Mouse (Mus musculus): Measurements from ENCODE around the gene Tmtc1.

Gene Tmtc1

DNA sequence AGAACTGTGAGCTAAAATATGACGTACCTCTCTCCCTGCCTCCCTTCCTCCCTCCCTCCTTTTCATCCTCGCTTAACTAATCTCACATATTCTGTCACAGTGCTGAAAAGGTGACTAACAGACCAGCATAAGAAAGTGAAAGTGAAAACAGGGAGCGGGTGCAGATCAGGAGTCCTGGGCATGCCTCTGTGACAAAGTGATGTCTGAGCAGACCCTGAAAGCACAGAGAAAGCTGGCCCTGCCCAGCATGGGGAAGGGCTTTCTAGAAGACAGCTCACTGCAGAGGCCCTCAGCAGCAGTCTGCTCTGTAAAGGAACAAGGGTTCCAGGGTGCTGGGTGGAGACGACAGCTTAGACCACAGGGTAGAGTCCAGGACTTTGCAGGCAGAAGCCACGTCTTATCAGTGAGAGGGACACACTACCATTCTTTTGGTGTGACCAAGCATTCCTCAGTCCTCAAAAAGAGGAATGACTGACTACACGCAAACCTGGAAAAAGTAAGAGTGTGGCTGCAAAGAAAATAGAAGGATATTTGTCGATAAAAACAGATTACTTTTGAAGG lies 7.7 kb downstream of the Tmtc1 start:
- in situ Hi-C loops (cut with MboI; ENCODE audit: low sequenced_read_pairs): no loop called here

DNA sequence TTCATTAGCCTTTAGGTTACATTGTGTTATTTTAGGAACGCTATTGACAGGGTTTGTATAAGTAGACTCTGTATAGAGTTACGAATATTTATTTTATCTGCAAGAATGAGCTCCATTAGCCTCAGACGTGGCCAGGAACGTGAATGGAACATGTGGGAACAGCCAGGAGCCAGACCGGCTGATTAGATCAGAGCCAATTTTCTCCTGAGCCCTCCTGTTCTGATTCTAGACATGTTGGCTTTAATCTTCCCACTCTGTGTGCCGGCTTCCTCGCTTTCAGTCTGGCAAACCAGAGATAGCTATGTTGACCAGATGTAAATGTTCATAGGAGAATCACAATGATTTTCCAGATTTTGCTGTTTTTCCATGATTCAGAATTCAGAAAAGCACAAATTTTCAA lies 22.6 kb downstream of the Tmtc1 start:
- in situ Hi-C loops (cut with MboI; ENCODE audit: low sequenced_read_pairs): loop anchor here (25.0 kb wide), 1 partner anchor 491 kb away; no protein-coding TSS in a partner anchor

DNA sequence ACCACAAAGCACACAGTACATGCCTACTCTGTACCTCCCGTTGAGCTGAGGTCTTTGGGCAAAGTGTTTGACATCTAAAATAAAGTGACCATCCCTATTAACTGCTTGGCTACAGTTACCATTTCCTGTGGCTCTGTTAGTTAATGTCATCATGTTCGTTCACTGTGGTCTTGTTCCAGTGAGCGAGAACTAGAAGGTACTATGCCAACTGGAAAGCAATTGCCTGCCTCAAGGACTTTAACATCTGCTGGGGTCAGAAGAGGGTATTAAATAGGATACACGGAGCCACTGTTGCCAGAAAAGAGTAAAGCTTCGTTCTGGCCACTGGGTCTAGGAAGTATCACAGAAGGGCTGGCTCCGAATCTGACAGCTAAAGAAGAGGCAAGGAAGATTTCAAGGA lies 23.8 kb downstream of the Tmtc1 start:
- in situ Hi-C loops (cut with MboI; ENCODE audit: low sequenced_read_pairs): loop anchor here (25.0 kb wide), 1 partner anchor 492 kb away; no protein-coding TSS in a partner anchor

DNA sequence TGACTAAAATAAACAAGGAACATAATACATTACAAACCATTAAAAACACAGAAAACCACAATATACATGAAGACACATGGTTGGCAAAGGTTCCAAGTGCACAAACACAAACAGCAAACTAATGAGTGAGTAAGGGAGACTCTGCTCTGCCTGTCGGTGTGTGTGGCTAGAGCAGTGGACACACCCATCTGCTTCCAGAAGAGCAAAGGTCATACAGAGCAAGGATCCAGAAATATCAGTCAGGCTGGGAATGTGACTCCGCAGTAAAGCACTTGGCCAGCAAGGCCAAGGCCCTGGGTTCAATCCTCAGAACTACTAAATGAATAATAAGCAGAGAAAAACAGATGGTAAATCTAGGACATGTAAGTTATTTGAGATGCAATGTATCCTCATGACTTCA lies 27.6 kb downstream of the Tmtc1 start:
- in situ Hi-C loops (cut with MboI; ENCODE audit: low sequenced_read_pairs): loop anchor here (25.0 kb wide), 1 partner anchor 496 kb away; no protein-coding TSS in a partner anchor

DNA sequence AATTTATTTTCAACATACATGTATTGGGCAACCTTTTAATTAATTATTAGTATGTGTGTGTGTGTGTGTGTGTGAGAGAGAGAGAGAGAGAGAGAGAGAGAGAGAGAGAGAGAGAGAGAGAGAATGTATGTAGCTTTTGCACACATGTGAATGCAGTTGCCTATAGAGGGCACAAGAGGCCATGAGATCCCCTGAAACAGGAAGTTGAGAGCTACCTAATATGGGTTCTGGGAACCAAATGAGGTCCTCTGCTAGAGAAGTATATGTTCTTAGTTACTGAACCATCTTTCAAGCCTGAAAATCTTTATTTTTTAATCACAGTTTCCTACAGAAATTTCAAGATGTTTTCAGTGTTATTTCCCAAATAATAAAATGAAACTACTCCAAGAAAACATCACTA lies 30.6 kb downstream of the Tmtc1 start:
- in situ Hi-C loops (cut with MboI; ENCODE audit: low sequenced_read_pairs): loop anchor here (25.0 kb wide), 1 partner anchor 499 kb away; no protein-coding TSS in a partner anchor

DNA sequence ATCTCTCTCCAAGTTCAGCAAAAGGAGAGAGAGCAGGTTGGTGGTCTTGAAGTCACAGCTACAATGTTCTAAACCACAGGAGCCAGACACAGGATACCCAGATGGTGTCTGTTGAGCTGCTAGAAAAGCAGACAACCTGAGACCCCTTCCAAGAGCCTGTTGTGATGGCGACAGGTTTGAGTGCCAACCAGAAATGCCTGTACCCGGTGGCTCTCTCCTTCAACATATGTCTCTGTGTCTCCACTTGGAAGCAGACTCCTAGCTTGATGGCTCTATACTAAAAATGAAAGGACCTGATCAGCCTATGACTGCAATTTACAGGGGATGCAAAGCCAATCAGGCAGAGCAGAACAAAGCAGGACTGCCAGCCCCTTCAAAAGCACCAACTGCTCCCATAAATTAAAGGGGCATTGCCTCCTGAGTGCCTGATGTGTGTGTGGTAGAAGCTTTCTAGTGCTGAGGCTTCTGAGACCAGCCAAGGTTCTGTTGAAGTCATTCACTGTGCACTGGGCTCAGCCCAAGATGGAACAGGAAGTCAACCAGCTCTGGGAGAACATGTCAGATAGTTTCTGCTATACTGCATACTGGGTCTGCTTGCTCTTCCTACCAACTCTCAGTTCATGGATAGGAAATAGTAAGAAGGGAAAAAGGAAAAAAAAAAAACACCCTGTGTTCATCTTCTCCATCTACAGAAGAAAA lies 37.2 kb downstream of the Tmtc1 start:
- in situ Hi-C loops (cut with MboI; ENCODE audit: low sequenced_read_pairs): loop anchor here (25.0 kb wide), 1 partner anchor 505 kb away; no protein-coding TSS in a partner anchor

DNA sequence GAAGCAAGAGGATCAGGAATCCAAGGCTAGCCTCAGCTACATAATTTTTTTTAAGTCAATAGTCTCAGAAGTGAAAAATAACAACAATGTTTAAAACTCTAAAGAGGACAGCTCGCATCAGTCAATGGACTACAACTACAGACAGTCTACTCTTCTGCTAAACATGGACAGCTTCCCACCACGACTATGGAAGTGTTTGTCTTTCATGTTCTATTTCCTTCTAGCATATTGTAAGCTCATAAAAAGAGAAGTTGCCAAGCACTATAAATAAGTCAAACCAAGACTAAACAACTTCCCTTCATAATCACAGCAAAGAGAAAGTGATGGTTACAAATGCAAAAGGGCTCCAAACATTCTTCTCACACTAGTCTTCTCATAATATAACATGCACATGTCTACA lies 38.6 kb downstream of the Tmtc1 start:
- in situ Hi-C loops (cut with MboI; ENCODE audit: low sequenced_read_pairs): loop anchor here (25.0 kb wide), 1 partner anchor 507 kb away; no protein-coding TSS in a partner anchor

DNA sequence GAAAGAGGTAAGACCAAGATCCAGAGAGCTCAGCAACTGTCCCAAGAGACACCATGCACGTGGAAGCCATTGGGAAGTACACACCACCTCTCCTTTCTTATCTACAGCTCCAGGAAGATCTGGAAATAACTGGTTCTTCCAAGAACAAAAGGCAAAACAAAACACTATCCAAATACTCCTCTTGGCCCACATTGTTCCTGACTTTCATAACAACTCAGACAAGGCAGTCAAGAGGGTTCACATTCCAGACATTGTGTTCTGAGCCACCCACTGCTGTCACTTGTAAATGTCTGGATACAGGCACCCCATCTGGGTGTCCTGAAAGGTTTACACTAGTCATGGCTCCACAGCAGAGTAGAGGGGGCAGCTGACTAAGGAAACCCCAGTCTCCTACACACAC lies 39.7 kb downstream of the Tmtc1 start:
- in situ Hi-C loops (cut with MboI; ENCODE audit: low sequenced_read_pairs): loop anchor here (25.0 kb wide), 1 partner anchor 508 kb away; no protein-coding TSS in a partner anchor

DNA sequence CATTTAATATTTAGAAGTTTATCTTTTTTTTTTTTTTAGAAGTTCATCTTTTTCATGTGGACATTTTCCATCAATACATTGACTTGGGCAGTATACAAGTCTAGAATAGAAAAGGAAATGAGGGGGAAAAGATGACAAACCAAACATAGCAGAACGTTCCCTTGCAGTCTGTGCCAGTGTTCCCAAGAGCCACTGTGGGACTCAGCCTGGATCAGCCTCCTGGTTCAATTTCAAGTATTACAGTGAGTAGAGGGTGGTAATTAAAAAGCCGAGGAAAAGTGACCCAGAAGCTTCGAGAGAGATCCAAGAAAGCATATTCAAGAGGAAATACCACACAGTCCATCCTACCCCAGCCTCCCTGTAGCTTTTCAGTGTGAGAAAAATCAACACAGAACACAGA lies 40.4 kb downstream of the Tmtc1 start:
- in situ Hi-C loops (cut with MboI; ENCODE audit: low sequenced_read_pairs): loop anchor here (25.0 kb wide), 1 partner anchor 509 kb away; no protein-coding TSS in a partner anchor

DNA sequence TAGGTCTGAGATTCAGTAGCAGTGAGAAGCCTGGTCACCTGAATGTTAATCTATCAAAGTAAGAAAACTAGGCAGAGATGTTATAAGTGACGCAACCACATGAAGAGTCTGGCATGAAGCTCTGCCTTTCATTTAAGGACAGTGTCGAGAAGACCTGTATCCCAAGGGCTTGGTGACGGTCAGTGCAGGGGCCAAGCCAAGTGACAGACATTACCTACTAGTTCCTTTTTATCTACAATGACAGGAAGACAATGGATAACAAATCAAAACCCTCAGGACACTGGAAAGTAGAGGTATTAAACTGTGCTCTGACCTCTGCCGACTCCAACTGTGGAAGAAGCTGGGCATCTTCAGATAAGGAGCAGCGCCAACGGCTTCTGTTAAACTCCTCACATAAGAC lies 43.2 kb downstream of the Tmtc1 start:
- in situ Hi-C loops (cut with MboI; ENCODE audit: low sequenced_read_pairs): loop anchor here (25.0 kb wide), 1 partner anchor 511 kb away; no protein-coding TSS in a partner anchor

DNA sequence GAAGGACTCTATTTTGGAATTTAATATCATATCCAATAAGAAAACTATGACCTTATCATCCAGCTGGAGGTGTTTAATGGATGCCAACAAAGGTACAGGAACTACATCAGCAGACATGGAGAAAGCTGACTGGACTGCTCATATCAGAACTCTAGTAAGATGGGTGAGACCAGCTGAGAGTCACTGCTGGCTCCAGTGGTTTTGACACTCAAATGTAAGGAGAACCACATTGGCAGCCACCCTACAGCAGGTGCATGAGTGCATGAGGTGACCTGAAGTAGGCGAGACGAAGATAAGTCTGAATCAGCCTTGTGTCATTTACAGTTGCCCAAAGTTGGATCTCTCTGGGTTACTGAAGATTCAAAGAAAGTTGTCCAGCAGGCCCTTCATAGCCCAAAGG lies 44.6 kb downstream of the Tmtc1 start:
- in situ Hi-C loops (cut with MboI; ENCODE audit: low sequenced_read_pairs): no loop called here

DNA sequence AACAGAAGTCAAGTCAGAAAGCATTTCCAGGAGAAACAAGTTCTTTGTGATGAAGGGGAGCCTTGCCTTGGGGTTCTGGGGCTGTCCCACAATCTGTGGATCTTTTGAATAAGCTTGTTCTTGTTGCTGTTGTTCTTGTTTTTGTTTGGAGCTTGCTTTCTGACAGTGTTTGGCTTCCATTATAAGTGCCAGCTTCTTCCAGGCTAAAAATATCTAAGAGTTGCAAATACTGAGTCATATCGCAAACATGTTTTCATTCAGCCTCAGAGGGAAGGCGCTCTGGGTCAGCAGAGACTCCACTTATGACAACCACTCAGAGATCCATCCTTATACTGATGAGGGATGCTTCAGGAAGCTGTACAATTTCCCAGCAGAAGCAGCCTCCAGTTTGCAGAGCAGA lies 45.3 kb downstream of the Tmtc1 start:
- in situ Hi-C loops (cut with MboI; ENCODE audit: low sequenced_read_pairs): no loop called here

DNA sequence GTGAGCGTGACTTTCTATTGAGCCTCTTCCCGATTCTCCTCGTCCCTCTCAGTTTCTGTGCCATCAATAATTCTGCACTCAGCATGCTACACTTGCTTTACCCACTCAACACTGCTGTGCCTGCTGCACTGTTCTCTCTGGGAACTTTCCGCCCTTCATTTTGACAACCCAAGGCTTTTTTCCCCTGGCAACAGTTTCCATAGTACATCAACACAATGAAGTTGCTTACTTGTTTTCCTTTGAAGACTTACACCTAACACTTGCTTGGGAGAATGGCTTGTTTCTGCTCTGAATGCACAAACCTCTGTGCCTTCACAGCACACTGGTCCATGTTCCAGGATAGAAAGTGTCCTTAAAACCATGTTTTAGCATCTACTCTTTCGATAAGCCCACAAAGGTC lies 46.9 kb downstream of the Tmtc1 start:
- in situ Hi-C loops (cut with MboI; ENCODE audit: low sequenced_read_pairs): no loop called here

DNA sequence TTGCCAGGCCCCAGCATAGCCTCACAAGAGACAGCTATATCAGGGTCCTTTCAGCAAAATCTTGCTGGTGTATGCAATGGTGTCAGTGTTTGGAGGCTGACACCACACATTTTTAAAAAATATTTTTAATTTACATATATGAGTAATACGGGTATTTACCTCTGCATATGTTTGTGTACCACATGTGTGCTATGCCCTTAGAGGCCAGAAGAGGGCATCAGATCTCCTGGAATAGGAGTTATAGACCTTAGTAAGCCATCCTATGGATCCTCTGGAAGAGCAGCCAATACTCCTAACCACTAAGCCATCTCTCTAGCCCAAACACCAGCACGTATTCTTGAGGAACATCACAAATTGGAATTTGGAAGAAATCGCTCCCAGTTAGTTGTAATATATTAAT lies 48.9 kb downstream of the Tmtc1 start:
- in situ Hi-C loops (cut with MboI; ENCODE audit: low sequenced_read_pairs): no loop called here

DNA sequence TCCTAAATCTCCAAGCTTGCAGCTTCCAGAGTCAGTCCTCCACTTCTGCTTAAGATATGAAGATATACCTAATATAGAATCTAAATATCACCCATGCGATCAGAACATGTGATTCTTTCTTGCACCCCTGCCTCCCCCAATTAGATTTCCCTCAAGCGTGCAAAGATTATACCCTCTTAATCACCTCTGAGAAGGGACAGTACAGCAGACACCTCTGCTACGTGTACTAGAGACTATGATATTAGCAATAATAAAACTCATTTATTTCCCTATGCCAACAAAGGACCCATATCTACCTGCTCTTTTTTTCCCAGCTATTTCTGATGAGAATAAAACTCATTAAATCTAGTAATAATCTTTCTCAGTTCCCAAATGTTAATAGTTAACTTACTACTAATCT lies 49.9 kb downstream of the Tmtc1 start:
- in situ Hi-C loops (cut with MboI; ENCODE audit: low sequenced_read_pairs): no loop called here

DNA sequence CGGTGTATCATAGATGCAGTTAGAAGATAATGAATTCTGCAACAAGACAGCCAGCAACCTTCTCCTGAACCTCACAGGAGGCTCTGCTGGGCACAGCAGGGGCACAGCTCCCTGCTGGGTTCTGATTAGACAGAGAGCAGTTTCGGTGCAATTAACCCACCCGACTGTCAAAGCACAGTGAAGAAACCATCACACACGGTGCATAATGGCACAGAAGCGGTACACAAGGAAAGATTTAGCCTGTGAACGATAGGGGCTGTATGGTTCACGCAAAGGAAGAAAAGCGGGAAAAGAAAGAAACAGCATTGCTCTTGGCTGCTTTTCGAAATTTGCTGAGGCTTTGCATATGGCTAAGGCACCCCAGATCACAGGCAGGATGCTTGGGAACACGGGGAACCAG lies 52.0 kb downstream of the Tmtc1 start:
- in situ Hi-C loops (cut with MboI; ENCODE audit: low sequenced_read_pairs): no loop called here

DNA sequence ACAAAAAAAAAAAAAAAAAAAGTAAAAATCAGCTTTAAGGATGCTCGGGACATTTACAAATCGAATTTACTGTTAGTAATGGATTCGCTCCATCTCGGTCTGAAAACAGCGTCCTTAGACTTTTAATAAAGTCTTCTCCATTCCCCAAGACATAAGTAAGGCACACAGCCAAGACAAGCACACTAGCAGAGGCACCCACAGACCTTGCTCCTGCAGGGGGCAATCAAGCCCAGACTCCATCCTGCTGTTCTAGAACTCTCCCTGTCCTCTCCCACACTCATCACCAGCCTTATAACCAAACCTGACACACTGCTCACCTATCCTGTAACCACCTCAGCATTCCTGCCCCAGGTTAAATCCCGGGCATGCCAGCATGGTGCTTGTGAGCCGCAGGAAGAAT lies 52.9 kb downstream of the Tmtc1 start:
- in situ Hi-C loops (cut with MboI; ENCODE audit: low sequenced_read_pairs): no loop called here

DNA sequence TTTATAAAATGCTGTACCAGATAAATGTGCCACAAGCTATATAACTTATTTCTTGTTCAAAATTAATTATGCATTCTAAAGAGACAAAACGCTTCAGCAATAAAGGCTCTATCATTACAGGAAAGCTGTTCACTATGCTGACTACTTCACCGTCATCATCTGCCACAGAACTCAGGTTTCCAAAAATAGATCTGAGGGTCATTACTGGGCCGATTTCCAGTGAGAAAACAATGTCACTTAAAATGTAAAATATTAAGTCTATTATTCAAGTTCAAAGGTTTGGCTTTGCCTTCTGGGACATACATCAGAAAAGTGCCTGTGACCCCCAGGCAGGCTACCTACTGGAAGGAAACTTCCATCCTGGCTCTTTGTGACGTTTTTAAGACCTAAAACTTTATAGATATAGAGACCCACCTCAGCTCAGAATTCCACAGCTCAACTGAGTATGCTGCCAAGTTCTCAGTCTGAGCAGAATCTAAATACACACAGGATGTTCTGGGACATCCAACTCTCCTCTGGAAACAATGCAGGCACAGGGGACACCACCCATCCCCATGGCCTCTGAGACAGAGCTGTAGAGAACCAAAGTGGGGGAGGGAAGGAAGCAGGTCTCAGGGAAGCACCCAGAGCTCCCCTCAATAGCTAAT lies 53.4 kb downstream of the Tmtc1 start:
- in situ Hi-C loops (cut with MboI; ENCODE audit: low sequenced_read_pairs): no loop called here

DNA sequence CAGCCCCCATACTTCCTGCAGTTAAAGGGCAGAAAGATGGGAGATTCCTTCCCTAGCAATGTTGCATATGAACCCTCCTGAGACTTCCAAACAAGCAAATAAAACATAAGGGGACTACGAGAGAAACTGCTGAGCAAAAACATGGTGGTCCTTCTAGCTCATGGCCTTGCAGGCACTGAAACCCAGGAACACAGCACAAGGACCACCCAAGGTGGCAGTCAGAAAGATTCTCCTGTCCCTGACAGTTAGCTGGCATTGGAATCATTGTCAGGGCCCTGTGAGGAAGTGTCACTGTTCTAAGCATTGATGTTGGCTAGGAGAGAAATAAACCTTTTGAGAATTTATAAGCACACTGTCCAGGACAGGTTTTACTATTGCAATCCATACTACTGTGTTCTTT lies 56.2 kb downstream of the Tmtc1 start:
- in situ Hi-C loops (cut with MboI; ENCODE audit: low sequenced_read_pairs): no loop called here

DNA sequence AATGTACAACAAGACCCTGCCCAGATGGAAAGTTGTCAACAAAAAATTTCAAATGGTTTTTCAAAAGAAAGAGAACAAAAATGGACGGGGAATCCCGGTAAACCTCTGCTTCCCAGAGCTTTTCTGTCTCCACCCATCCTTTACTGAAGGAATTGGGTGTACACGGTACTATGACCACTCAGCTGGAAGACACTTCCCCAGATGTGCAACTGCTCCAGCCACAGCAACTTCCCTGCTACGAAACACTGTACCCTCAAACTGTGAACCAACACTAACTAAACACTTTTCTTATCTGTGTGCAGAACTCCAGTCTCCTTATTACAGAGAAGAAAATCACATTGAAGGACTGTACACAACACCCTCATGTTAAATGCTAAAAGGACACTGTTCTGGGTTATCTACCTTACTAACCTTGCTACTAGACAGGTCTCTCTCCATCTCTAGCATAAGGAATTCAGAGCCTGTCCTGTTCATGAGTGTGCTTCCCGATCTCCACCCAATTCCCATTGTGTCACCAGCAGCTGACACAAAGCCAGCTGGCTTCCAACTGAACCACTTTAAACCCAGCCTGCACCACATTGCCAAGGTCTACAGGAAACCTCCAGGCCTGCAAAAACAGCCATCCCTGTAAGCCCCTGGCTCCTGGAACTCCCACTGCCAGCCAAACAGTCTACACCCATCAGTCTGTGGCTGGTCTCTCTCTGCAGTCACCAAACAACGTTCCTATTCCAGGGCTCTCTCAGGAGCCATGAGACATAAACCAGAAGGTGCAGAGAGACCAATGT lies 59.9 kb downstream of the Tmtc1 start:
- in situ Hi-C loops (cut with MboI; ENCODE audit: low sequenced_read_pairs): no loop called here

DNA sequence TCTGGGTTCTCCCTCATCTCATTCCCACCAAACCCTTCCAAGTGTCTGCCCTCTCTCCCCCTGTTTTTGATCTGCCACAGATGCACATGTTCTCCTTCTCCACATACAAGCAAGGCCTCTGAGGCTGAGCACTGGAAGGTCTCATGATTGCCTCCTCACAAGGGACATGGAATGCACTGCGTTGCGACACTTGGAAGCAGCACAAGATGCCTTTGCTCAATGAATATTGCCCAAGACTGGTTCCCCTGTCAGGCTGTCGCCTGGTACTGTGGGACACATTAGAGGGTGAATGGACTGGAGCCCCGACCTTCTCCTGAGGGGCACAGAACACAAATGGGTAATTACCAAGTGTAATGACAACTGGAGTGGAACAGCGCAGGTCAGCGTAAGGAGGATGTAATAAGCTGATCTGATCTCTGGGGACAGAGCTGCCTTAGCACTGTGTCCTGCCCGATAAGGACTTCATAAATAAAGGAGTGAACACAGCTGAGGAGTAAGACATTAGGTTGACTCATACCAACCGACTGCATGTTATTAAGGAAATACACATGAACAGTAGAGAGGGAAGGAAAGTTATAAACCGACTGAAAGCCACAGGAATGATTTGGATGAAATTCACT lies 62.9 kb downstream of the Tmtc1 start:
- in situ Hi-C loops (cut with MboI; ENCODE audit: low sequenced_read_pairs): no loop called here

Data from CH12F3 (cell line).